Mouse (Mus musculus): ENCODE measurements around the gene Cic. TPM values are rescaled to one million over a fixed set of nuclear protein-coding genes. Genes with fewer than 3 reads are reported as not detected.

Gene Cic
- total and polyA plus RNA-seq, 2 experiments from 2014 or later = 28.2 to 155 TPM

- H3K4me3 ChIP-seq (ENCODE audit: low read length) = peak overlapping the region; percentile 54
- H3K27me3 ChIP-seq (ENCODE audit: insufficient read depth, low read length) = no peaks in the 10 kb centered on the region
- peaks cover 32% of the 10 kb centered on the region for H3K4me1 ChIP-seq (ENCODE audit: insufficient read depth, low read length)
- peak overlapping the region; percentile 92 for H3K4me2 ChIP-seq (ENCODE audit: low read depth, low read length)
- H3K36me3 ChIP-seq (ENCODE audit: insufficient read depth, low read length) = no peaks in the 10 kb centered on the region
- peak; percentile 60 for TF ChIP-seq CTCF (IDR thresholded peaks at IDR 0.05; ENCODE audit: low read depth)
- under 1% methylated on average over 42 of the region's 49 CpGs for WGBS
- peak overlapping the region; percentile 99 for H3K27ac ChIP-seq
- ATAC-seq (peak; percentile 73), DNase-seq (ENCODE audit: low spot score) (peak; percentile 96)
- H3K9me3 ChIP-seq (ENCODE audit: low read length) = no peaks in the 10 kb centered on the region
- peak overlapping the region; percentile 75 for H3K9ac ChIP-seq (replicated peaks; ENCODE audit: low read length)
Measured at GRCm38 (mm10) chr7:25279076-25279860, 11.8 kb downstream of the Cic start.

- Histone ChIP-seq H3K4me3 (ENCODE audit: low read length) (peak overlapping the region; percentile 54), H3K4me1 (ENCODE audit: insufficient read depth, low read length) (peaks cover 40% of the 10 kb centered on the region), H3K27ac (peak overlapping the region; percentile 99), H3K27me3 (ENCODE audit: insufficient read depth, low read length) (no peaks in the 10 kb centered on the region), H3K9ac (replicated peaks; ENCODE audit: low read length) (peak overlapping the region; percentile 75), H3K36me3 (ENCODE audit: insufficient read depth, low read length) (no peaks in the 10 kb centered on the region), H3K4me2 (ENCODE audit: low read depth, low read length) (peak overlapping the region; percentile 92), H3K9me3 (ENCODE audit: low read length) (no peaks in the 10 kb centered on the region)
- TF ChIP-seq CTCF (IDR thresholded peaks at IDR 0.05; ENCODE audit: low read depth) = no peak
- DNase-seq (ENCODE audit: low spot score) = peak; percentile 42
- WGBS = 5% methylated on average over 6 of the region's 6 CpGs
- no peak for ATAC-seq
Measured at GRCm38 (mm10) chr7:25279861-25280791, 12.6 kb downstream of the Cic start.

DNA sequence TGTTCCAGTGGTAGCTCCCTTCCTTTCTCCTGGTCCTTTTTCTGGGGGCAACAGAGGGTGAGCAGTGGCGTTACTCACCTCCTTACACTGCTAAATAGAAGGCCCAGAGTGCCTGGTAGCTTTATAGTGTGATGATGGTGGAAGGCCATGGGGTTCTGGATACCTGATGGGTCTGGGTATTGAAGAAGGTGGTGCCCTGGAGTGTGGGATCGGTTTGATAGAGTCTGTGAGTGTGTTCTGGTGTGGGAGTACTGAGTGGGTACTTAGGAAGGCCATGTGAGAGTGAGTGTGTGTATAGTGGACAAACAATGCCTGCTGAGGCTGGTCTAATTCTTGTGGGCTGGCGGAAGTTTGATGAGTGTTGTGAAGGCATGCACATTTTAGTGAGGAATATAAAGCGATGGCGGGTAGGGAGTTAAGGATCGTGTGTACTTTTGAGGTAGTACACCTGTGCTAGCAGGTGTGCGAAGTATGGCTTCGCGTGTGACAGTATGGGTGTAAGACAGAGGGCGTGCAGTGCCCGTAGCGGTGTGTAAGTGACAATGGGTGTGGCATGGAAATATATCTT is 13.7 kb downstream of the Cic start:
- Histone ChIP-seq H3K4me1 (ENCODE audit: insufficient read depth, low read length) (peaks cover 40% of the 10 kb centered on the region), H3K4me2 (ENCODE audit: low read depth, low read length) (peak overlapping the region; percentile 92), H3K27me3 (ENCODE audit: insufficient read depth, low read length) (no peaks in the 10 kb centered on the region), H3K9ac (replicated peaks; ENCODE audit: low read length) (peak overlapping the region; percentile 33; the same call in 1 of the 2 replicates), H3K9me3 (ENCODE audit: low read length) (no peaks in the 10 kb centered on the region), H3K27ac (peak overlapping the region; percentile 99), H3K36me3 (ENCODE audit: insufficient read depth, low read length) (peaks cover 9% of the 10 kb centered on the region), H3K4me3 (ENCODE audit: low read length) (peak overlapping the region; percentile 82)
- 16% methylated on average over 12 of the region's 12 CpGs for WGBS
- TF ChIP-seq CTCF (IDR thresholded peaks at IDR 0.05; ENCODE audit: low read depth) = no peak
- DNase-seq (ENCODE audit: low spot score) = peak; percentile 14
- ATAC-seq = no peak; the same call in 1 of the 2 replicates

DNA sequence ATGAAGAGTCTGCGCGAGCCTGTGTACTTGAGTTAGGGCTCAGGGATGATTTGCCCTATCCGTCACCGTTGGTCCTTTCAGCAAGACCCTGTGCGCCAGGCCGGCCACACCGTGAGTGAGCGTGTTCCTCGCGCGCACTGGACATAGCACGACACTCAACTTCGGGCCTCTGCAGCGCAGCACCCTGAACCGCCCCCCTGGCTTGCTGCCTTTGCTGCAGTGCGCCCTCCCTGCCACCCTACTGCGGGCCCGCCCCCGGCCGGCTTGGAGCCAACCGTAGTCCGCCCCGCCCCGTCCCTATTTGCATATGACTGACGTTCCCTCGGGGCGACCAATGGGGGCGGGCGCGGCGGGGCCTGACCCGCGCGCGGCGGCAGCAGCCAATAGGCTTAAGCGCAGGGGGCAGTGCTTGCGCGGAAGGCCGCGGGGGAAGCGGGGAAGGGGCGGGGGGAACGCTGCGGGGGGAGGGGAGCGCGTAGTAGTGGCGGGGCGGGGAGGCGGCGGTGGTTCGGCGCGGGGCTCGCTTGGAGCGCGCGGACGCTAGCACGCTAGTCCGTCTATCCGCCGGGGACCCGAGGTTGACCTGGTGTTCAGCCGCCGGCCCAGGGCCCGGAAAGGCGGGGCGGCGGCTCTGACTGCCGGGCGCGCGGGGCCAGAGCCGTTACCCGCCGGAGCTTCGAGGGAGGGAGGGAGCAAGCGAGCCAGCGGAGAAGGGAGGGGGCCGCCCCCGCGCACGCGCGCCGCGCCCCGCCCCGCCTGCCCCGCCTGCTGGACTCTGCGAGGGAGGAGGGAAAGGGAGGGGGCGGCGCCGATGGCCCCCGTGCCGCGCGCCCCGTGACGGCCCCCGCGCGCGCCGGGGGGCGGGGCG is 14.5 kb downstream of the Cic start:
- Histone ChIP-seq H3K4me2 (ENCODE audit: low read depth, low read length) (peak overlapping the region; percentile 92), H3K27ac (peak overlapping the region; percentile 99), H3K9me3 (ENCODE audit: low read length) (no peaks in the 10 kb centered on the region), H3K4me1 (ENCODE audit: insufficient read depth, low read length) (peaks cover 40% of the 10 kb centered on the region), H3K9ac (replicated peaks; ENCODE audit: low read length) (peak overlapping the region; percentile 79), H3K36me3 (ENCODE audit: insufficient read depth, low read length) (peaks cover 16% of the 10 kb centered on the region), H3K27me3 (ENCODE audit: insufficient read depth, low read length) (no peaks in the 10 kb centered on the region), H3K4me3 (ENCODE audit: low read length) (peak overlapping the region; percentile 82)
- DNase-seq (ENCODE audit: low spot score) (peak; percentile 98), ATAC-seq (peak; percentile 83)
- TF ChIP-seq CTCF (IDR thresholded peaks at IDR 0.05; ENCODE audit: low read depth) = peak; percentile 6; the same call in 1 of the 2 replicates
- WGBS = under 1% methylated on average over 74 of the region's 108 CpGs

- Histone ChIP-seq H3K27me3 (ENCODE audit: insufficient read depth, low read length) (no peaks in the 10 kb centered on the region), H3K9me3 (ENCODE audit: low read length) (no peaks in the 10 kb centered on the region), H3K4me3 (ENCODE audit: low read length) (peak overlapping the region; percentile 82), H3K4me1 (ENCODE audit: insufficient read depth, low read length) (peaks cover 35% of the 10 kb centered on the region), H3K36me3 (ENCODE audit: insufficient read depth, low read length) (peaks cover 25% of the 10 kb centered on the region), H3K9ac (replicated peaks; ENCODE audit: low read length) (peak overlapping the region; percentile 79), H3K27ac (peak overlapping the region; percentile 99), H3K4me2 (ENCODE audit: low read depth, low read length) (peak overlapping the region; percentile 92)
- peak; percentile 67 for DNase-seq (ENCODE audit: low spot score)
- TF ChIP-seq CTCF (IDR thresholded peaks at IDR 0.05; ENCODE audit: low read depth) = peak; percentile 35; the same call in 1 of the 2 replicates
- ATAC-seq = 0 out of 2 replicates have a peak, but pooled peaks have one; percentile 5
- 2% methylated on average over 28 of the region's 36 CpGs for WGBS
Measured at GRCm38 (mm10) chr7:25282731-25283211, 15.3 kb downstream of the Cic start.
